Comparison of ENCODE assay signal across 13 mouse cellular contexts in the genomic region with DNA sequence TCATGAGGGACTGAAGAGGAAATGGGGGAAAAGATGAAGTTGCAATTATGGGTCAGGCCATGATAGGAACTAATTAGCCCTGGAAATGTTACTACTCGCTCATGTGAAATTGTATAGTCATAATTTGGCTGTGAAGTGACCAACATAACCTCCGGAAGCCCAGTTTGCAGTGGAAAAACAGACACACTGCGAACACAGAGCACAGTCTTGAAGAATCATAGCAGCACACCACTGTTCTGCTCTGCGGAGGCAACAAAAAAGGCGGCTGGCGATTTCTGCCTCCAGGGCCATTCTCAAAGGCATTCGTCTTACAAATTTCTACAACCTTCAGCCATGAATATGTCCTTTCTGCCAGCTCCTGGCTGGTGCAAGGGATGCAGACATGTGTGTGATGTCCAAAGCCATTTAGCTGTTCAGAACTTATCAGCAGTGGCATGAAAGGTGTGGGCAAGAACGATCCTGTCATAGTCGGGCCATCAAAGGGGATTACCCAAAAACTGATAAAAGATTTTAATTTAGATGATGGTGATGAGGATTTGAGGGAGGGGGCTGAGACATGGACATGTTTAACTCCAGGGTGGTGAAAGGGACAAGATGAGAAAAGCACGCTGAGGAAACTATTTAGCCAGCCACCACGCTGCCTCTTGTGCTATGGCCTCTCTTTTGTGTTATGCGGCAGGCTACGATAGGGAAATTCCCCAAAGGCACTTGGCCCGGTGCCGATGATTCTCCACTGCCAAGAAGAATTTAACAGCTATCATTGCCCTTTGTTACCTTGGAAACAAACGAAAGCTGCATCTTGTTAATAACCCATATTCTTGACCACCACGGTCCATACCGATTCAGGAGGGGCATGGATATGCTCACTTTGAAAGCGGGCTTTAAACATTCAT.
DNase-seq lines count a peak whose midpoint lies in the region; ATAC-seq and TF ChIP-seq lines count a peak whose summit lies in the region.
"Had no signal": no experiment of that assay in that cellular context is flagged by ENCODE, and none has a peak within 500 bp of the region (broad histone marks: within the 10 kb centered on the region; RNA-seq: fewer than 3 reads in every experiment).

No protein-coding gene starts in this region.

- 66% methylated on average over 19 of the region's 19 CpGs for WGBS in heart, embryonic 11.5 days (ENCODE audit: insufficient replicate concordance)
- 36% methylated on average over 19 of the region's 19 CpGs for WGBS in hindbrain, embryonic 15.5 days
- 32% methylated on average over 19 of the region's 19 CpGs for WGBS in midbrain, postnatal 0 days

- no peak overlapping the region for H3K4me2 ChIP-seq in heart, embryonic 11.5 days
- peak overlapping the region; percentile 20; the same call in 1 of the 2 replicates for H3K4me2 ChIP-seq in hindbrain, embryonic 15.5 days
- H3K4me2 ChIP-seq in midbrain, postnatal 0 days (ENCODE audit: low read depth, low read length, poor library complexity, severe bottlenecking), result peak overlapping the region; percentile 12; the same call in 1 of the 2 replicates
- H3K4me2 ChIP-seq: forebrain, embryonic 15.5 days; limb, embryonic 12.5 days had no signal

- no peak overlapping the region for H3K4me3 ChIP-seq in heart, embryonic 11.5 days (ENCODE audit: low read depth, low read length)
- no peak overlapping the region for H3K4me3 ChIP-seq in hindbrain, embryonic 15.5 days
- no peak overlapping the region for H3K4me3 ChIP-seq in midbrain, postnatal 0 days (ENCODE audit: low read depth, low read length)
- H3K4me3 ChIP-seq: forebrain, embryonic 15.5 days; limb, embryonic 12.5 days; megakaryocyte, embryonic 14.5 days had no signal

- intact Hi-C loops in heart, postnatal 10 days (cut with DNase I), result no loop called here
- intact Hi-C loops in left cerebral cortex, postnatal 14 days (cut with DNase I), result no loop called here

- H3K9ac ChIP-seq in heart, embryonic 11.5 days (ENCODE audit: low read depth, low read length), result no peak overlapping the region
- no peak overlapping the region for H3K9ac ChIP-seq in hindbrain, embryonic 15.5 days
- H3K9ac ChIP-seq in midbrain, postnatal 0 days (replicated peaks; ENCODE audit: low read length, poor library complexity, severe bottlenecking), result no peak overlapping the region
- H3K9ac ChIP-seq: forebrain, embryonic 15.5 days; limb, embryonic 12.5 days had no signal

- no peak for ATAC-seq in heart, embryonic 11.5 days (replicated peaks; ENCODE audit: insufficient number of reproducible peaks, low FRiP score, low TSS enrichment)
- peak; percentile 51; the same call in 1 of the 2 replicates for ATAC-seq in hindbrain, embryonic 15.5 days (ENCODE audit: low FRiP score, low read depth)
- no peak for ATAC-seq in midbrain, postnatal 0 days (ENCODE audit: low FRiP score)
- ATAC-seq: activated CD4-positive, CD25-positive, alpha-beta regulatory T cell, adult 4 months; forebrain, embryonic 15.5 days had no signal

- H3K4me1 ChIP-seq in heart, embryonic 11.5 days (ENCODE audit: control insufficient read depth, insufficient read depth, low read length), result no peaks in the 10 kb centered on the region
- H3K4me1 ChIP-seq in hindbrain, embryonic 15.5 days (replicated peaks), result peaks cover 32% of the 10 kb centered on the region
- H3K4me1 ChIP-seq in midbrain, postnatal 0 days (ENCODE audit: insufficient read depth, low read length), result peaks cover 3% of the 10 kb centered on the region; the same call in 1 of the 2 replicates
- H3K4me1 ChIP-seq: megakaryocyte, embryonic 14.5 days had no signal

- no peak for TF ChIP-seq CTCF in midbrain, postnatal 0 days (IDR thresholded peaks at IDR 0.05)

- peak; percentile 6 to 38 for DNase-seq in heart, postnatal 10 days
- DNase-seq in lung, postnatal 14 days, result peak; percentile 12
- DNase-seq in lung, postnatal 36 days, result no peak
- DNase-seq in midbrain, postnatal 0 days (ENCODE audit: low spot score), result peak; percentile 77
- DNase-seq in left cerebral cortex, postnatal 14 days (ENCODE audit: low spot score in 2 of 2), result no peak
- DNase-seq: kidney, postnatal 36 days; thymus, postnatal 25 days had no signal

- no peaks in the 10 kb centered on the region for H3K9me3 ChIP-seq in heart, embryonic 11.5 days (replicated peaks; ENCODE audit: control insufficient read depth, low read length)
- no peaks in the 10 kb centered on the region for H3K9me3 ChIP-seq in hindbrain, embryonic 15.5 days
- no peaks in the 10 kb centered on the region for H3K9me3 ChIP-seq in midbrain, postnatal 0 days (ENCODE audit: low read length)
- H3K9me3 ChIP-seq: forebrain, embryonic 15.5 days; limb, embryonic 12.5 days had no signal

- H3K36me3 ChIP-seq in heart, embryonic 11.5 days (ENCODE audit: control insufficient read depth, insufficient read depth, low read length), result no peaks in the 10 kb centered on the region
- no peaks in the 10 kb centered on the region for H3K36me3 ChIP-seq in hindbrain, embryonic 15.5 days
- no peaks in the 10 kb centered on the region for H3K36me3 ChIP-seq in midbrain, postnatal 0 days (ENCODE audit: insufficient read depth, low read length)
- H3K36me3 ChIP-seq: forebrain, embryonic 15.5 days; limb, embryonic 12.5 days had no signal

- no peak overlapping the region for H3K27ac ChIP-seq in heart, embryonic 11.5 days (ENCODE audit: low read depth, low read length)
- peak overlapping the region; percentile 50 for H3K27ac ChIP-seq in hindbrain, embryonic 15.5 days (replicated peaks)
- peak overlapping the region; percentile 12; the same call in 1 of the 2 replicates for H3K27ac ChIP-seq in midbrain, postnatal 0 days (ENCODE audit: low read depth, low read length)
- H3K27ac ChIP-seq: forebrain, embryonic 15.5 days; limb, embryonic 12.5 days had no signal

- H3K27me3 ChIP-seq in heart, embryonic 11.5 days (ENCODE audit: control insufficient read depth, insufficient read depth, low read length), result no peaks in the 10 kb centered on the region
- no peaks in the 10 kb centered on the region for H3K27me3 ChIP-seq in hindbrain, embryonic 15.5 days
- H3K27me3 ChIP-seq in midbrain, postnatal 0 days (ENCODE audit: insufficient read depth, low read length), result no peaks in the 10 kb centered on the region
- H3K27me3 ChIP-seq: limb, embryonic 12.5 days; megakaryocyte, embryonic 14.5 days had no signal

Comparison
In these comparisons a context has a peak if more than half of its experiments do, and no peak if none do; other contexts are left out.
1. DNase-seq: peak in heart, postnatal 10 days (2 of 2), lung, postnatal 14 days (single experiment) and midbrain, postnatal 0 days (single experiment); none in lung, postnatal 36 days (single experiment) and left cerebral cortex, postnatal 14 days (0 of 2).